Mouse (Mus musculus) liver, embryonic 15.5 days (tissue): ENCODE measurements around the gene Spred3. TPM values are rescaled to one million over a fixed set of nuclear protein-coding genes. Genes with fewer than 3 reads are reported as not detected.
A peak's percentile ranks its signal among the peaks of the same experiment; 100 is the strongest.
"Not testable (repeated sequence)": the region's sequence is repeated elsewhere in the genome, so short reads cannot be mapped to it uniquely, and the experiment has no call there.

Experiments
- ATAC-seq: fragments of 200-750 bp; cut with Nextera tagmentation; 2 replicates; pipeline ENCODE4 v1.8.0; 2017; ENCODE audit warnings: moderate number of reproducible peaks, mild to moderate bottlenecking, moderate library complexity; ENCODE audit not compliant: insufficient read depth
- H3K27ac ChIP-seq: fragments of 300-500 bp; sonication (generic); replicated peaks from 2 replicates; pipeline ENCODE4 v1.5.1; 2015; ENCODE audit warnings: mild to moderate bottlenecking, inconsistent platforms
- H3K27me3 ChIP-seq: fragments of 300-500 bp; sonication (generic); 2 replicates; pipeline ENCODE4 v1.6.1; 2015; ENCODE audit warnings: mild to moderate bottlenecking, inconsistent platforms
- H3K36me3 ChIP-seq: fragments of 300-500 bp; sonication (generic); replicated peaks from 2 replicates; pipeline ENCODE4 v1.6.1; 2015; ENCODE audit warnings: moderate library complexity, mild to moderate bottlenecking, inconsistent platforms
- H3K4me1 ChIP-seq: fragments of 300-500 bp; sonication (generic); replicated peaks from 2 replicates; pipeline ENCODE4 v1.6.1; 2015; ENCODE audit warnings: inconsistent platforms
- H3K4me2 ChIP-seq: fragments of 300-500 bp; sonication (generic); 2 replicates; pipeline ENCODE4 v1.6.1; 2015; ENCODE audit warnings: moderate library complexity, mild to moderate bottlenecking, inconsistent platforms
- H3K4me3 ChIP-seq: fragments of 300-500 bp; sonication (generic); replicated peaks from 2 replicates; pipeline ENCODE4 v1.5.1; 2015; ENCODE audit warnings: mild to moderate bottlenecking, inconsistent platforms
- H3K9ac ChIP-seq: fragments of 300-500 bp; sonication (generic); 2 replicates; pipeline ENCODE4 v1.6.1; 2015; ENCODE audit warnings: moderate library complexity, mild to moderate bottlenecking, inconsistent platforms
- H3K9me3 ChIP-seq: fragments of 300-500 bp; sonication (generic); replicated peaks from 2 replicates; pipeline ENCODE4 v1.6.1; 2016; ENCODE audit warnings: inconsistent platforms
- WGBS: fragments of 180-500 bp; shearing (Covaris S2); methylation state at CpG from one replicate; pipeline ENCODE4 v1.1.7; 2015; ENCODE audit warnings: mixed read lengths; ENCODE audit not compliant: insufficient replicate concordance; 5-methylcytosine and 5-hydroxymethylcytosine counted together
- polyA plus RNA-seq: library from polyadenylated mRNA; unstranded; fragments of >200 nt; fragmentation: Nextera tagmentation; extraction: Ambion mirVana; gene quantifications from 2 replicates; pipeline ENCODE4 v1.2.1, GENCODE M21; 2015

Gene Spred3
- 0.13 and 0.21 TPM in 2 replicates for polyA plus RNA-seq

DNA sequence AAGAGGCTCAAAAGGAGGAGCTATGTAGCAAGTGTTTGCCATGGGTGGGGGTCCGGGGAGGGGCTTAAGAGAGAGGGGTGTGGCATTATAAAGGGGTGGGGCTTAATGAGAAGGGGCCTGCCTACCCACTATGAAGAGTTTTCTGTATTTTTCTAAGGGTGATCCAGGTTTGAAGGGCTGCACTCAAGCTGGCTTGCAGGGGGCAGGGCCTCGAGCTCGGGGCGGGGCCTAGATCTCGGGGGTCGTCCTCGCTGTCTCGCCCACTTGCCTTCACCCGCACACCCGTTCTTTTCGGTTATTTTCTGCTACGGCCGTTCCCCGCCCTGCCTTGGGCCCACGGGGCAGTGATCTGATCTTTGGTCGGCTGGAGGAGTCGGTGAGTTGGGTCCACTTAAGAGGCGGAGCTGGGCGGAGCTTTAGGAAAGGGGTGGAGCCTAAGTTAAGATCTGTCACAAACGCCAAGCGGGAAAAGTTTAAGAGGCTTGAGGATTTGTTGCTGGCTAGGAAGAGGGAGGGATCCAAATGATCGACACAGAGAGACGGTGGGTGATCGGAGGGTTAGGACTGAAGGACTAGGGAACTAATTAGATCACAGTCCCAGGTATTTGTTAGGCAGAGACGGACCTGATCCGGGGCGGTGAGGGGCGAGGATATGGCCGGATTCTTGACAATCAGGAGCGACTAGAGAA is at the start of gene Spred3, which contains the start of gene Ggn:
TSS of gene Spred3 (minus strand) at position 346 of the 689 bp plus-strand sequence.
TSS of gene Ggn (plus strand) at position 145 of the 689 bp plus-strand sequence.
- Histone ChIP-seq H3K4me2 (peak within 1 kb of the TSS; percentile 71), H3K27ac (no peak within 1 kb of the TSS), H3K27me3 (peaks cover 75% of the 10 kb centered on the region), H3K9ac (no peak within 1 kb of the TSS; the same call in 1 of the 2 replicates), H3K4me1 (peaks cover 36% of the 10 kb centered on the region), H3K4me3 (peak within 1 kb of the TSS; percentile 54), H3K9me3 (no peaks in the 10 kb centered on the region), H3K36me3 (peaks cover 22% of the 10 kb centered on the region)
- under 1% methylated on average over 30 of the region's 30 CpGs for WGBS
- peak; percentile 33 for ATAC-seq

DNA sequence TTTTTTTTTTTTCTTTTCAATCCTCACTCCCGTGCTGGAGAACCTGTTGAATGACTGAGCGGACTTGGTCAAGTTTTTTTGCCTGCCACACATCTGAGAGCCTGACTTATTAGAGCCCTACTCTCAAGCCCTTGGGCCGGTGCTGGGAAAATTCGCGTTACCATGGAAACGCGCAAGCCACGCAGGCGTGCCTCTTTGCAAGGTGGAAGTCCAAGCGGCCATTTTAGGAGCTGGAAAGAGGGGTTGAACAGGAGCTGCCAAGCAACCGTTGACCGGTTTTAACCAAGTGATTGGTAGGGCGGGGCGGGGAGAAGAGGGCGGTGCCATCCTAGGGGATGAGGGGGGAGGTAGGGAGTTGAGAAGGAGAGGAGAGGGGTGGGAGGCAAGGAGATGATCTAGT is 44.6 kb upstream of the Spred3 start:
- Histone ChIP-seq H3K4me1 (peaks cover 19% of the 10 kb centered on the region), H3K9me3 (0 out of 2 replicates have a peak, but pooled peaks cover 4% of the 10 kb centered on the region), H3K9ac (no peak overlapping the region), H3K27ac (no peak overlapping the region), H3K36me3 (no peaks in the 10 kb centered on the region), H3K4me2 (no peak overlapping the region), H3K4me3 (no peak overlapping the region), H3K27me3 (peaks cover 5% of the 10 kb centered on the region; the same call in 1 of the 2 replicates)
- no peak for ATAC-seq
- 59% methylated on average over 15 of the region's 15 CpGs for WGBS

DNA sequence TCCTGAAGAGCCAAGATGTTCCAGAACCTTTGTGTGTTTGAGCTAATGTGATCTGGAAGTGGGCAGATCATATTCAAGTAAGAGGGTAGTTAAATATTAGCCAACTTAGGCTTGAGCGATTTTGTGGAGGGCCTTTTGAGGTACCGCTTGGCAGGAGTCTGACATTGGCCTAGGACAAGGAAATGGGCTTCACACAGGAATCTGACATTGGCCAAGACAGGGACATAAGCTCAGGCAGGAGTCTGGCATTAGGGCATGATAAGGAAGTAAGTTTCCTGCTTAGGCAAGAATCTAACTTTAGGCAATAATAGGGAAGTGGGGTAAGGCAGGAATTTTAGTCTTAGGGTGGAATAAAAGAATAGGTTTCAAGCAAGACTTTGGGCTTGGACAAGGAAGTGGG is 44.0 kb upstream of the Spred3 start:
- ATAC-seq: no peak
- Histone ChIP-seq H3K9ac (no peak overlapping the region), H3K4me1 (peaks cover 19% of the 10 kb centered on the region), H3K9me3 (no peaks in the 10 kb centered on the region), H3K27me3 (peaks cover 5% of the 10 kb centered on the region; the same call in 1 of the 2 replicates), H3K4me3 (no peak overlapping the region), H3K4me2 (no peak overlapping the region), H3K27ac (no peak overlapping the region), H3K36me3 (no peaks in the 10 kb centered on the region)
- 57% methylated on average over 2 of the region's 2 CpGs for WGBS

DNA sequence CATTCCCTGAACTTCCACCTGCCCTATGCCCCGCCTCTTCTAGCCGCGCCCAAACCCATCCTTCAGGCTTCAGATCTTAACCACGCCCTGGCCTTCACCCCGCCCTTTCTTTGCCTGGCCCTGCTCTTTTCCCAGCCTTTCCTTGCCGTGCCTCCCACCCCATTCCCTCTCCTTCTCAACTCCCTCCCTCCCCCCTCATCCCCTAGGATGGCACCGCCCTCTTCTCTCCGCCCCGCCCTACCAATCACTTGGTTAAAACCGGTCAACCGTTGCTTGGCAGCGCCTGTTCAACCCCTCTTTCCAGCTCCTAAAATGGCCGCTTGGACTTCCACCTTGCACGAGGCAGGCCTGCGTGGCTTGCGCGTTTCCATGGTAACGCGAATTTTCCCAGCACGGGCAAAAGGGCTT is 43.5 kb upstream of the Spred3 start, which contains the start of gene Catsperg1:
TSS of gene Catsperg1 (minus strand) at position 361 of the 408 bp plus-strand sequence.
- H3K4me1 ChIP-seq: peaks cover 19% of the 10 kb centered on the region
- no peak within 1 kb of the TSS for H3K9ac ChIP-seq
- no peak within 1 kb of the TSS for H3K4me3 ChIP-seq
- H3K27me3 ChIP-seq: peaks cover 5% of the 10 kb centered on the region; the same call in 1 of the 2 replicates
- H3K27ac ChIP-seq: no peak within 1 kb of the TSS
- no peaks in the 10 kb centered on the region for H3K36me3 ChIP-seq
- H3K4me2 ChIP-seq: no peak within 1 kb of the TSS
- 25% methylated on average over 20 of the region's 20 CpGs for WGBS
- no peak for ATAC-seq
- H3K9me3 ChIP-seq: no peaks in the 10 kb centered on the region

DNA sequence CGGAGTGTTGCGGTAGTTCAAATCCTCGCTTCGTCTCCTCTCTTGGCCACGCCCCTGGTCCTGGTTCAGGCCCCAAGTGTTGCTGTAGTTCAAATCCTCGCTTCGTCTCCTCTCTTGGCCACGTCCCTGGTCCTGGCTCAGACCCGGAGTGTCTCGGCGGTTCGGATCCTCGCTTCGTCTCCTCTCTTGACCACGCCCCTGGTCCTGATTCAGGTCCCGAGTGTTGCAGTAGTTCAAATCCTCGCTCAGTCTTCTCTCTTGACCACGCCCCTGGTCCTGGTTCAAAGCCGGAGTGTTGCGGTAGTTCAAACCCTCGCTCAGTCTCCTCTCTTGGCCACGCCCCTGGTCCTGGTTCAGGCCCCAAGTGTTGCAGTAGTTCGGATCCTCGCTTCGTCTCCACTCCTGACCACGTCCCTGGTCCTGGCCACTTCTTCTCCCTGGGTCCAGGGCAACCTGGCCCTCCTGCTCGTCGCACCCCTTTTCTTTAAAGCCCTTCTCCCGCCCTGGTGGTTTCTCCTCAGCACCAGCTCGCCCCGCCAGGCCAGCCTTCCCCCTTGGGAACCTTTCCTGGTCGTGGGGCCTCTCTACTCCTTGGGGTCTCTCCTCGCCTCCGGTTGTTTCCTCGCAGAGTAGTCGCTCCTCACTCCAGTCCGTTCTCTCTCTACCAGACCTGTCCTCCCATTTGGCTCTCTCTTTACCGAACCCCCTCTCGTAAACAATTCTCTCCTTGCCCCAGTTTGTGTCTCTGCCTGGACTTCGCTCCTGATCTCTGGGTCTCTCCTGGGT is 42.8 kb upstream of the Spred3 start:
- not testable (repeated sequence) for H3K9ac ChIP-seq, H3K36me3 ChIP-seq, H3K27me3 ChIP-seq, H3K4me3 ChIP-seq, ATAC-seq, H3K27ac ChIP-seq, H3K9me3 ChIP-seq, H3K4me2 ChIP-seq
- peaks cover 19% of the 10 kb centered on the region for H3K4me1 ChIP-seq
- WGBS: 38% methylated on average over 40 of the region's 40 CpGs

DNA sequence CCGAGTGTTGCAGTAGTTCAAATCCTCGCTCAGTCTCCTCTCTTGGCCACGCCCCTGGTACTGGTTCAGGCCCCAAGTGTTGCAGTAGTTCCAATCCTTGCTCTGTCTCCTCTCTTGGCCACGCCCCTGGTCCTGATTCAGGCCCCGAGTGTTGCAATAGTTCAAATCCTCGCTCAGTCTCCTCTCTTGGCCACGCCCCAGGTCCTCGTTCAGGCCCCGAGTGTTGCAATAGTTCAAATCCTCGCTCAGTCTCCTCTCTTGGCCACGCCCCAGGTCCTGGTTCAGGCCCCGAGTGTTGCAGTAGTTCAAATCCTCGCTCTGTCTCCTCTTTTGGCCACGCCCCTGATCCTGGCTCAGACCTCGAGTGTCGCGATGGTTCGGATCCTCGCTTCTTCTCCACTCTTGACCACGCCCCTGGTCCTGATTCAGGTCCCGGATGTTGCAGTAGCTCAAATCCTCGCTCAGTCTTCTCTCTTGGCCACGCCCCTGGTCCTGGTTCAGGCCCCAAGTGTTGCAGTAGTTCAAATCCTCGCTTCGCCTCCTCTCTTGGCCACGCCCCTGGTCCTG is 42.1 kb upstream of the Spred3 start:
- Histone ChIP-seq H3K36me3 (no peaks in the 10 kb centered on the region), H3K27ac (peak overlapping the region; percentile 70), H3K4me3 (peak overlapping the region; percentile 47), H3K4me1 (peaks cover 19% of the 10 kb centered on the region), H3K9me3 (no peaks in the 10 kb centered on the region), H3K9ac (no peak overlapping the region), H3K4me2 (peak overlapping the region; percentile 69), H3K27me3 (peaks cover 5% of the 10 kb centered on the region; the same call in 1 of the 2 replicates)
- ATAC-seq: no peak
- 15% methylated on average over 26 of the region's 26 CpGs for WGBS

DNA sequence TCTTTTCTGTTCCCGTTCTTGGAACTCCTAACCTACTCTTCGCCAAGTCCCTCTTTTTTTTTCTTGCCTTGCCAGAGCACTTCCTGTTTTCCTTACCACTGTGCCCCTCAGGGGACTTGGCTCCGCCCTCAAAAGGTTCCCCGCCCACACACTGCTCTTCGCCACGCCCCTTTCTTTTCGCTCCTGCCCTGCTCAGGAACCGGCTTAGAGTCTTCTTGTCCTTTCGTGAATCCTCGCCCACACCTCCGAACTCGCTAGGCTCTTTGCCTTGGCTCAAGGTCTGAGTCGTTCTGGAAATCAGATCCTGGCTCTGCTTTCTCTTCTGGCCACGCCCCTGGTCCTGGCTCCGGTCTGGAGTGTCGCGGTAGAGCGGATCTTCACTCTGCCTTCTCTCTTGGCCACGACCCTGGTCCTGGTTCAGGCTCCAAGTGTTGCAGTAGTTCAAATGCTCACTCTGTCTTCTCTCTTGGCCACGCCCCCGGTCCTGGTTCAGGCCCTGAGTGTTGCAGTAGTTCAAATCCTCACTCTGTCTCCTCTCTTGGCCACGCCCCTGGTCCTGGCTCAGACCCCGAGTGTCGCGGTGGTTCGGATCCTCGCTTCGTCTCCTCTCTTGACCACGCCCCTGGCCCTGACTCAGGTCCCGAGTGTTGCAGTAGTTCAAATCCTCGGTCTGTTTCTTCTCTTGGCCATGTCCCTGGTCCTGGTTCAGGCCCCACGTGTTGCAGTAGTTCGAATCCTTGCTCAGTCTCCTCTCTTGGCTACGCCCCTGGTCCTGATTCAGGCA is 41.4 kb upstream of the Spred3 start:
- Histone ChIP-seq H3K4me1 (peaks cover 19% of the 10 kb centered on the region), H3K36me3 (no peaks in the 10 kb centered on the region), H3K9ac (peak overlapping the region; percentile 25; the same call in 1 of the 2 replicates), H3K9me3 (no peaks in the 10 kb centered on the region), H3K27me3 (peaks cover 5% of the 10 kb centered on the region; the same call in 1 of the 2 replicates), H3K4me2 (peak overlapping the region; percentile 69), H3K4me3 (peak overlapping the region; percentile 47), H3K27ac (peak overlapping the region; percentile 70)
- 4% methylated on average over 34 of the region's 34 CpGs for WGBS
- ATAC-seq: peak; percentile 78

DNA sequence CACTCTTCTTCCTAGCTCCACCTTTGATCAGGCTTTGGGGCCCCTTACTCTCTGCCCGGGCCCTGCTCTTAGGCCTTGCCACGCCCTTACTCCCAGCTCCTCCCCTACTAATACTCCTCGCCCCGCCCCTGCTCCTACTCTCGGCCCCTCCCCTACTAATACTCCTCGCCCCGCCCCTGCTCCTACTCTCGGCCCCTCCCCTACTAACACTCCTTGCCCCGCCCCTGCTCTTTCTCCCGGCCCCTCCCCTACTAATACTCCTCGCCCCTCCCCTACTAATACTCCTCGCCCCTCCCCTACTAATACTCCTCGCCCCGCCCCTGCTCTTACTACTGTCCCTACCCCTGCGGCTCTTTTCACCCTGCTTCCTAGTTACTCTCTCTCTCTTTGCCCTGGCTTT is 40.8 kb upstream of the Spred3 start:
- WGBS: 12% methylated on average over 14 of the region's 15 CpGs
- H3K27me3 ChIP-seq, H3K36me3 ChIP-seq, H3K9ac ChIP-seq, H3K9me3 ChIP-seq: not testable (repeated sequence)
- peak overlapping the region; percentile 69 for H3K4me2 ChIP-seq
- H3K4me3 ChIP-seq: peak overlapping the region; percentile 47
- peaks cover 19% of the 10 kb centered on the region for H3K4me1 ChIP-seq
- peak overlapping the region; percentile 70; the same call in 1 of the 2 replicates for H3K27ac ChIP-seq
- ATAC-seq: peak; percentile 63

DNA sequence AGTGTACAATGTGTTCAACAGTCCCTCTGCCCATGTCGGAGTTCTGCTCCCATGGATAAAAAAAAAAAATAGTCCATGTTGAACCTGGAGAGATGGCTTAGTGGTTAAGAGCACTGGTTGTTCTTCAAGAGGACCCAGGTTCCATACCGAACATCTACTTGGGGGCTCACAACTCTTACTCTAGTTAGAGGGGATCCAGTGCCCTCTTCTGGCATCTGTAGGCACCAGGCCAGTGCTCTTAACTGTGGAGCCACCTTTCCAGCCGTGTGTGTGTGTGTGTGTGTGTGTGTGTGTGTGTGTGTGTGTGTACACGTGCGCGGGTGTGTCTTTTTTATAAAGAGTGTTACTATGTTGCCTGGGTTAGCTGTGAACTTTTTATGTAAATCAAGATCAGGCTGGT is 32.4 kb upstream of the Spred3 start:
- Histone ChIP-seq H3K27ac (no peak overlapping the region), H3K4me1 (no peaks in the 10 kb centered on the region), H3K36me3 (no peaks in the 10 kb centered on the region), H3K4me2 (no peak overlapping the region), H3K4me3 (no peak overlapping the region), H3K9ac (no peak overlapping the region), H3K9me3 (no peaks in the 10 kb centered on the region), H3K27me3 (no peaks in the 10 kb centered on the region)
- 45% methylated on average over 6 of the region's 6 CpGs for WGBS
- no peak for ATAC-seq

DNA sequence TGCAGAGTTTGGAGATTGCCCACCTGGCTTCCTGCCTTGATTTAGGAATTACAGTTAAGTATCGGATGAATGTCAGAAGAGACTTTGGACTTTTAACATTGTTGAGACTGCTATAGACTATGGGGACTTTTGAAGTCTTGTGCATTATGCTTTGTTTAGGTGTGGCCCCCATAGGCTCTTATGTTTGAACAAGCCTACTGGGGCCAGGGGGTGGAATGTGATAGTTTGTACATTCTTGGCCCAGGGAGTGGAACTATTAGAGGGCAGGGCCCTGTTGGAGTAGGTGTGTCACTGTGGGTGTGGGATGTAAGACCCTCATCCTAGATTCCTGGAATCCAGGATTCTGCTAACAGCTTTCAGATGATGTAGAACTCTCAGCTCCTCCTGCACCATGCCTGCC is 24.0 kb upstream of the Spred3 start:
- not testable (repeated sequence) for H3K4me3 ChIP-seq, H3K4me2 ChIP-seq, H3K4me1 ChIP-seq, ATAC-seq, H3K27me3 ChIP-seq, H3K27ac ChIP-seq, H3K9ac ChIP-seq, H3K9me3 ChIP-seq, H3K36me3 ChIP-seq
- whole genome bisulfite sequencing: 79% methylated on average over 1 of the region's 1 CpGs
